Mouse (Mus musculus): ENCODE results near the gene Naa38.

DNA sequence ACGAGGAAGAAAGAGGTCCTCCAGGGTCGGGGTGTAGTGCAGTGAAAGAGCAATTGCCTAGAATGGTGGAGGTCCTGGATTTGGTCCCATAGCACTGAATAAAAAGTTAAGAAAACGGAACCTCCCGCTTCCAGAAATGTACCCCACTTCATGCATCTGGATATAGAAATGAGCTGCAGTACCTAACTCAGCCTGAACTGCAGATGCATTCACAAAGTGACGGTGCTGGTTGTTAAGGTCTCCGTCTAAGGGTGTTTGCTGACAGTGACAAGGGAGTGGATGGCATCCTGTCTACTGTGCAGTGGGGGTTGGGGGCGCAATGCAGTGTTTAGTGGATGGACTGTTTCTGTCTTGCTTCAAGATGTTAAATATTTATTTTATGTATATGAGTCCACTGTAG, 8.5 kb upstream of the Naa38 start:
- TF ChIP-seq CTCF (IDR thresholded peaks at IDR 0.05; ENCODE audit: control insufficient read depth, insufficient read depth, insufficient read length) (no peak), CEBPB (IDR thresholded peaks at IDR 0.05; ENCODE audit: low read depth) (no peak), MYOG (IDR thresholded peaks at IDR 0.05; ENCODE audit: control insufficient read depth, extremely low read depth, insufficient read length) (no peak), USF1 (IDR thresholded peaks at IDR 0.05; ENCODE audit: low read depth) (no peak)
